Mouse (Mus musculus) kidney, adult 2 months (tissue): ENCODE measurements around the gene Hykk. TPM values are rescaled to one million over a fixed set of nuclear protein-coding genes. Genes with fewer than 3 reads are reported as not detected.

Experiments
- DNase-seq: peaks from one replicate; pipeline ENCODE4 v3.0.0; 2021
- H3K27ac ChIP-seq: fragments of 200-500 bp; 2 replicates; pipeline ENCODE4 v1.5.1; 2012; ENCODE audit warnings: low read depth, low read length, control low read depth, inconsistent platforms; ENCODE audit not compliant: insufficient read depth
- H3K27me3 ChIP-seq: fragments of 200-500 bp; replicated peaks from 2 replicates; pipeline ENCODE4 v1.6.1; 2012; ENCODE audit warnings: mild to moderate bottlenecking, moderate library complexity, low read length, inconsistent platforms; ENCODE audit not compliant: control insufficient read depth, insufficient read depth
- H3K36me3 ChIP-seq: fragments of 200-500 bp; 2 replicates; pipeline ENCODE4 v1.6.1; 2012; ENCODE audit warnings: mild to moderate bottlenecking, moderate library complexity, low read length, inconsistent platforms; ENCODE audit not compliant: control insufficient read depth, insufficient read depth
- H3K4me1 ChIP-seq: fragments of 200-500 bp; 2 replicates; pipeline ENCODE4 v1.6.1; 2011; ENCODE audit warnings: low read length; ENCODE audit not compliant: control insufficient read depth, insufficient read depth
- H3K4me3 ChIP-seq: fragments of 200-500 bp; 2 replicates; pipeline ENCODE4 v1.5.1; 2011; ENCODE audit warnings: mild to moderate bottlenecking, low read depth, low read length, control low read depth; ENCODE audit not compliant: insufficient read depth
- CTCF ChIP-seq: fragments of 200-500 bp; conservative IDR thresholded peaks from 2 replicates; pipeline ENCODE4 v1.5.1; 2011; ENCODE audit warnings: low read depth, mild to moderate bottlenecking, control low read depth, low read length, moderate library complexity, mixed read lengths; ENCODE audit not compliant: insufficient read depth, insufficient read length
- POLR2A ChIP-seq: fragments of 200-500 bp; IDR thresholded peaks from one replicate; pipeline ENCODE4 v1.6.1; 2011; ENCODE audit warnings: low read depth, low read length, control low read depth
- WGBS: fragments of 180-500 bp; shearing (Covaris S2); methylation state at CpG from one replicate; pipeline ENCODE4 v1.1.7; 2018; 5-methylcytosine and 5-hydroxymethylcytosine counted together
- polyA plus RNA-seq: library from polyadenylated mRNA; depleted of rRNA; stranded (reverse); fragments of >200 nt; gene quantifications from 2 replicates; pipeline ENCODE4 v1.2.3, GENCODE M21; 2012; rRNA removed

Hykk gene
- polyA plus RNA-seq, 1 experiment: 39.7 TPM

GRCm38 (mm10) chr9:54981291-54982191 lies 64.5 kb downstream of the Hykk start:
- H3K27me3 ChIP-seq: peaks cover 4% of the 10 kb centered on the region; the same call in 1 of the 2 replicates
- peak; percentile 15 for DNase-seq
- no peak overlapping the region for H3K27ac ChIP-seq
- H3K4me1 ChIP-seq: no peaks in the 10 kb centered on the region
- H3K4me3 ChIP-seq: peak overlapping the region; percentile 29
- TF ChIP-seq POLR2A: no peak
- TF ChIP-seq CTCF: no peak
- H3K36me3 ChIP-seq: no peaks in the 10 kb centered on the region
- 2% methylated on average over 85 of the region's 85 CpGs for WGBS

GRCm38 (mm10) chr9:54982401-54982800 lies 65.3 kb downstream of the Hykk start:
- DNase-seq: no peak
- WGBS: 27% methylated on average over 7 of the region's 7 CpGs
- no peaks in the 10 kb centered on the region for H3K36me3 ChIP-seq
- H3K4me3 ChIP-seq: no peak overlapping the region
- TF ChIP-seq POLR2A (no peak), CTCF (no peak)
- H3K27me3 ChIP-seq: peaks cover 4% of the 10 kb centered on the region; the same call in 1 of the 2 replicates
- H3K4me1 ChIP-seq: no peaks in the 10 kb centered on the region
- H3K27ac ChIP-seq: no peak overlapping the region

- Histone ChIP-seq H3K27ac (no peak overlapping the region), H3K4me3 (no peak overlapping the region), H3K4me1 (no peaks in the 10 kb centered on the region), H3K27me3 (no peaks in the 10 kb centered on the region), H3K36me3 (no peaks in the 10 kb centered on the region)
- WGBS: 84% methylated on average over 3 of the region's 3 CpGs
- no peak for DNase-seq
- TF ChIP-seq POLR2A (no peak), CTCF (no peak)
Observed at GRCm38 (mm10) chr9:54990362-54990761, 73.3 kb downstream of the Hykk start.

GRCm38 (mm10) chr9:54994381-54994780 lies 77.3 kb downstream of the Hykk start:
- no peaks in the 10 kb centered on the region for H3K27me3 ChIP-seq

GRCm38 (mm10) chr9:54995645-54996044 lies 78.6 kb downstream of the Hykk start:
- no peaks in the 10 kb centered on the region for H3K36me3 ChIP-seq
- H3K4me1 ChIP-seq: no peaks in the 10 kb centered on the region
- no peaks in the 10 kb centered on the region for H3K27me3 ChIP-seq
- no peak overlapping the region for H3K27ac ChIP-seq
- no peak overlapping the region for H3K4me3 ChIP-seq
- TF ChIP-seq POLR2A (no peak), CTCF (no peak)
- no peak for DNase-seq
- WGBS: 86% methylated on average over 3 of the region's 3 CpGs

More at GRCm38 (mm10) chr9:54994381-54994780, 77.3 kb downstream of the Hykk start:
- Histone ChIP-seq H3K4me1 (no peaks in the 10 kb centered on the region), H3K27ac (no peak overlapping the region), H3K4me3 (no peak overlapping the region), H3K36me3 (no peaks in the 10 kb centered on the region)
- DNase-seq: no peak
- TF ChIP-seq CTCF (no peak), POLR2A (no peak)
- 53% methylated on average over 3 of the region's 3 CpGs for WGBS

Other genes starting within 250 kb of the Hykk start
- gene Dnaja4, start 218.4 kb upstream of the Hykk start, polyA plus RNA-seq: 7.0 and 9.6 TPM in 2 replicates
- gene Wdr61, start 182.8 kb upstream of the Hykk start, polyA plus RNA-seq: 43.0 and 51.9 TPM in 2 replicates
- gene Crabp1, start 152.5 kb upstream of the Hykk start, polyA plus RNA-seq: 0.29 and 1.1 TPM in 2 replicates
- 8.6 and 10.0 TPM in 2 replicates for gene Ireb2, start 53.5 kb upstream of the Hykk start, polyA plus RNA-seq
- gene Psma4, start 33.5 kb downstream of the Hykk start, polyA plus RNA-seq: 89.3 and 121 TPM in 2 replicates
- not detected in 2 replicates for gene AY074887, start 33.7 kb downstream of the Hykk start, polyA plus RNA-seq
- gene Chrna5, start 63.6 kb downstream of the Hykk start, polyA plus RNA-seq: not detected in 2 replicates
- 0.42 and 2.1 TPM in 2 replicates for gene Chrna3, start 109.3 kb downstream of the Hykk start, polyA plus RNA-seq
- gene Chrnb4, start 131.5 kb downstream of the Hykk start, polyA plus RNA-seq: 0.43 and 1.4 TPM in 2 replicates
- gene Ube2q2, start 231.6 kb downstream of the Hykk start, polyA plus RNA-seq: 10.7 and 11.1 TPM in 2 replicates